Mouse (Mus musculus): ENCODE data around the gene Ptprb.

- TF ChIP-seq POLR2A (IDR thresholded peaks at IDR 0.05; ENCODE audit: borderline replicate concordance, control insufficient read depth, low read depth, low read length) (no peak), CTCF (IDR thresholded peaks at IDR 0.05; ENCODE audit: control insufficient read depth, insufficient read depth, low read length) (no peak)
Observed at GRCm38 (mm10) chr10:116270646-116271469, 4.5 kb upstream of the Ptprb start.
